Mouse (Mus musculus): ENCODE results near the gene Slc16a13.

DNA sequence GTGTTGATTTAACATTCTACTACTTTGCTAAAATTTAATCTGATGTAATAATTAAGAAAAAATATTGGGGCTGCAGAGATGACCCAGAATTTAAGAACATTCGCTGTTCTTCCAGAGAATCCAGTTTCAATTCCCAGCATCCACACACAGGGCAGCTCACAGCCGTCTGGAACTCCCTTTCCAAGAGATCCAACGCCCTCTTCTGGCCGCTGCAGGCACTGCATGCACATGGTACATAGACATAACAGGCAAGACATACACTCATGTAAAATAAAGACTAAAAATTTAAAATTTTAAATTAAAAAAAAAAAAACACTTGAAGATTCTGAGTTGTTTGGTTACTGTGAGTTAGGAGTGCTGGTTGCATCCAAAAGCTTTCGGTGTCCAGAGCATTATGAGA is 48.6 kb downstream of the Slc16a13 start:
- TF ChIP-seq CTCF (IDR thresholded peaks at IDR 0.05; ENCODE audit: low read depth), result no peak
- TF ChIP-seq EP300 (IDR thresholded peaks at IDR 0.05; ENCODE audit: low read depth), result no peak

Measured in heart, postnatal 0 days (tissue).